Mouse (Mus musculus) adrenal gland, adult 2 months (tissue): Measurements from ENCODE around the gene Npc1l1. TPM values are rescaled to one million over a fixed set of nuclear protein-coding genes. Genes with fewer than 3 reads are reported as not detected.

Experiments
- DNase-seq: peaks from one replicate; pipeline ENCODE4 v3.0.0; 2021
- polyA plus RNA-seq: library from polyadenylated mRNA; depleted of rRNA; stranded (reverse); fragments of >200 nt; gene quantifications from 2 replicates; pipeline ENCODE4 v1.2.3, GENCODE M21; 2012
- total RNA-seq, 2 experiments: library from RNA; stranded (reverse); gene quantifications; 2 replicates each; pipeline ENCODE4 v1.2.3; 2021

Npc1l1 gene
- total and polyA plus RNA-seq, 3 experiments = 0.18 TPM; not detected in 2

- DNase-seq = no peak
Observed at GRCm38 (mm10) chr11:6207090-6207489, 22.9 kb downstream of the Npc1l1 start.

GRCm38 (mm10) chr11:6200570-6200969, 29.4 kb downstream of the Npc1l1 start:
- no peak for DNase-seq

DNA sequence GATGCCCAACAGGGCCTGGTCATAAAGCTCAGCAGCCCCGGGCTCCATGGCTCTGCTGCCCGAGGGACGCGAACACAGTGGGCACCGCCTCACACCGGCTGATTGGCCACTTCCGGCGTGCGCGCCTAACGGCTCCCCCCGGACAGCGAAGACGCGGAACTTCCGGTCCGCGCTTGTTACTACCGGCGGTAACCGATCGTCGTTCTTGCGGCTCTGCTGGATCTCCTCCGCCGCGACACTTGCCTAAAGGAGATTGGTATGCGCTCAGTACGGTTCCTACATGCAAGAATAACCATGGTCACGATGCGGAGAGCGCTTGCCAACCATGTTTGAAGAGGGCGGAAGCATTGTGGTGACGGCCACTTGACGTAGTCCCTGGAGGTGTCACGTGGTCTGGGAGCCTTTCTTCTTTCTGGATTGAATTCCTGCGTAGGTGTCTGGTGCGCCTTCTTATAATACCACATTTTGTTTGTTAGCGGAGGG, 29.8 kb downstream of the Npc1l1 start, which contains the start of gene Nudcd3:
Gene Nudcd3, minus strand, starts transcription at position 329 of the 483 bp plus-strand sequence.
- DNase-seq = peak; percentile 92

DNA sequence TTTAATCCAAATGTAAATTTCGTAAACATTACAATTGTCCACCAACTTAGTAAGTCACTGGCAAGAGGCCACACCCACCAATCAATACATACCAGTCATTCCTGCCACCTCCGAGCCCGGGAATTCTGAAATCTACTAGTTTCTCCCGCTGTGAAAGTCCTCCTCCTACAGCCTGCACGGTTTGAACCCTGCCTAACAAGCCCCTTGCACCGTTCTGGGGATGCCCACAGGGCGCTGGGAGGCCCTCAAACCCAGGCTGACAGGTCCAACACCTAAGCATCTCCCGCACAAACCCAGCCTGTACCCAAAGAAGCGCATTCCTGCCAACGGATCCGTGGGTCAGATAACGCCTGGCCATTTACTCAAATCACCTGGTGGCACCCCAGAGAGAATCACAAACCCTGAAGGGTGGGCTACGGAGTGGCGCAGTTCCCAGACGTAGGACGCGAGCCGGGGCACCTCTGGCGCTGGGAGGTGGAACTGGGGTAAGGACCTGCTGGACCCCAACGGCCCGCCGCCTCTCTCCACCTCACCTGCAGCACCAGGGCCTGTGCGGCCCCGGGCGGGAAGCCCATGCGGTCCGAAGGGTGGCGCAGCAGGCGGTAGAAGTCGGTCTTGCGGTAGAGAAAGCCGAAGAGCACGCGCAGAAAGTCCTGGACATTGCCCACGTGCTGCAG, 30.4 kb downstream of the Npc1l1 start, which contains the start of gene A730071L15Rik:
Gene A730071L15Rik, plus strand, starts transcription at position 620 of the 677 bp plus-strand sequence.
- peak; percentile 33 for DNase-seq

DNA sequence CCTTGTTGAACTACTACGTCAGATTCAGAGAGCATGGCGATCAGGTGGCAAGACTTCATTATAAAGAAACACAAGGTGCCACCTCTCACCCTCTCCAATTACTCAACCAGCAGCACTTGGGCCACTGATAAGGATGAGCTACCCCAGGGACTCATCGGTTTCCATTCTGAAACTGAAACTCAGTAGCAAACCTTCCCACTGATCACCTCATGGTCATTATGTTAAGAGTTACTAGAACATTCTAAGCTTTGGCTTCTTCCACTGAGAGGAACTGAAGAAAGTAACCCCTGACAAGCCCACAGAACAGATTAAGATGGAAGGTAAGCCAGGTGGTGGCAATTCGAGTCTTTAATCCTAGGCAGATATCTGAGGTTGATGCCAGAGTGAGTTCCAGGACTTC, 31.5 kb downstream of the Npc1l1 start:
- DNase-seq = no peak

DNA sequence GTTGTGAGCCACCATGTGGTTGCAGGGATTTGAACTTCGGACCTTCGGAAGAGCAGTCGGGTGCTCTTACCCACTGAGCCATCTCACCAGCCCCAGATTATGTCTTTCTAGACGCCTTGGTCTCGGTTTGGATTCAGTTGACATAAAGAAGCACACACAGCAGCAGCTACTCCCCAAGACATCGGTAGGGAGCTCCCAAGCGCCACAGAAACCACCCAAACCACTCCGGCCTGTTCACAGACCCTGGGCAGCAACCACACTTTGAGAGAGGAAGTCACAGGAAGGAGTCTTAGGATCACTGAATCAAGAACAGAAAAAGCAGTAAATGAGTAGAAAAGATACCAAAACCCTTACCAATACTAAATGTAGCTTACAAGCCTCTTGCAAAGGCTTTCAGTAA, 33.2 kb downstream of the Npc1l1 start:
- DNase-seq = no peak

DNA sequence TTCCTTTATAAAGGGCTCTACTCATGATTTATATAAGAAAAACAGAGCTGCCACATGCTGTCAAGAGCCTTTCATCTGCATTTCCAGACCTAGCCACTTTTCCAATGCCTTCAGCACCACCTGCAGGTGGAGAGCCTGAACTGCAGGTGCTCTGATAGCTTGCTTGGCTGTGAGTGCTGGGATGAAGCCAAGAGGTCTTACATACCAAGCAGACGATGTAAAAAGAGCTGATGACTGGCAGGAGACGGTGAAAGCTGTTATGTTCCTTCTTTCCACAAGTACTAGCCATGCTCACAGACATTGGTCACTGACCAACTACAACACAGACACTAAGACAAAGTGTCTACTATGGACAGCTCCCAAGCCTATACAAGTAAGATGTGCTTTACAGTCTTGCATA, 42.1 kb downstream of the Npc1l1 start:
- peak; percentile 85 for DNase-seq

DNA sequence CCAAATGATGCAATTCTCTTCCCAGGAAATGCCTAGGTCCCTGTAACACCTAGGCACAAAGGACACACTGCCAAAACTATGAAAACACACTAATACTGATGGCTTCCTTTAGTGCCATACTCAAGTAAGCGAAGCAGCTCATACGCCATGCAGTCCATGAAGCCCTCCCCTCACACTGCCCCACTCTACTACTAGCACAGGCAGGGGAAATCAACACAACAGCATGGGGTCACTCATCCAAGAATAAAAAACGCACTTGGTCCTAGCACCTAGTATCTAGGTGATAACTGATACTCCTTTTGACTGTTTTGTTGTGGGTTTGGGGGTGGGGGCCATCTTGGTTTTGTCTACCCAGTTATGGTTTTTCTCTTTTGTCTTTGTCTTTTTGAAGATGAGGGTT, 42.5 kb downstream of the Npc1l1 start:
- DNase-seq = no peak

GRCm38 (mm10) chr11:6184202-6184935, 45.6 kb downstream of the Npc1l1 start:
- no peak for DNase-seq

DNA sequence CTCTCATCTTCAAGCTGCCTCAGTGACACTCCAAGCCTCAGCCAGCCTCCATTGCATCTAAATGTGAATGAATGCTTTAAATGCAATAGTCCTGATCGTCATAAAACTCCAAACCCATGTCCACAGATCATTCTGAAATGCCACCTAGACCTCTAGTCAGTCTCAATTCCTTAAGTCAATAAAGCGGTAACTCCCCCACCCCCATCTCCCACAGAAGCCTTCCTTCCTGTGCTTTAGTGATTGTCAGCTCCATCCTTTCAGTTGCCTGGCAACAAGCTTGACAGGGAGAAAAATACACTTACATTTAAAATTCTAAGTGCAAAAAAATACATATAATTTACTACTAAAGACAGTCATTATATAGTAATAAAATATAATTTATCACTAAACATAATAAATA, 46.7 kb downstream of the Npc1l1 start:
- no peak for DNase-seq

DNA sequence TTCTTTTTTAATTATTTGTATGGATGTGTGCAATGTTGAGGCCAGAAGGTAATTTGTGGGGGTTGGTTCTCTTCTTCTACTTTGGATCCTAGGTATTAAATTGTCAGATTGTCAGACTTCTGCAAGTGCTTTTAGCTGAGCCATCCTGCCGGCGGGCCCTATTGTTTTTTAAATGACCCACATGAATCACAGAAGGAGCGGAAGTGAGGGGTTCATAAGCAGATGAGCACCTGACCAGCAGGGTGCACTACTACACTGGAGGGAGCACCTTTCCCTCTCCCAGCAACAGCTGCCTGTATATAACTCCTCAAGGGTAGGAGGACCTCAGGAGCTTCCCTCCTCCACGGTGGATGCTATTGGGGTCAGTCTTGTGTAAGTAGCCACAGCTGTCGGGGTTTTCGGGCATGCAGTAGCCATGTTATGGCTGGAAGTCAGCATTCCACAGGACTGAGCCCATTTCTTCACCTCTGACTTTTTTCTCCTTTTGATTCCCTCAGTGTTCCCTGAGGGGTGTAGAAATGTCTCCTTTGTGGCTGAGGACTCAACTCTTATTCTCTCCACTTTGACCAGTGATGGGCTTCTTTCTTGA, 49.0 kb downstream of the Npc1l1 start:
- no peak for DNase-seq

GRCm38 (mm10) chr11:6179194-6179593, 50.7 kb downstream of the Npc1l1 start:
- no peak for DNase-seq

- no peak for DNase-seq
Observed at GRCm38 (mm10) chr11:6178673-6179166, 51.2 kb downstream of the Npc1l1 start.

- DNase-seq = no peak
Observed at GRCm38 (mm10) chr11:6177781-6178420, 52.0 kb downstream of the Npc1l1 start.

- DNase-seq = no peak
Observed at GRCm38 (mm10) chr11:6175506-6175905, 54.4 kb downstream of the Npc1l1 start.

GRCm38 (mm10) chr11:6174719-6175118, 55.2 kb downstream of the Npc1l1 start:
- DNase-seq = peak; percentile 68

DNA sequence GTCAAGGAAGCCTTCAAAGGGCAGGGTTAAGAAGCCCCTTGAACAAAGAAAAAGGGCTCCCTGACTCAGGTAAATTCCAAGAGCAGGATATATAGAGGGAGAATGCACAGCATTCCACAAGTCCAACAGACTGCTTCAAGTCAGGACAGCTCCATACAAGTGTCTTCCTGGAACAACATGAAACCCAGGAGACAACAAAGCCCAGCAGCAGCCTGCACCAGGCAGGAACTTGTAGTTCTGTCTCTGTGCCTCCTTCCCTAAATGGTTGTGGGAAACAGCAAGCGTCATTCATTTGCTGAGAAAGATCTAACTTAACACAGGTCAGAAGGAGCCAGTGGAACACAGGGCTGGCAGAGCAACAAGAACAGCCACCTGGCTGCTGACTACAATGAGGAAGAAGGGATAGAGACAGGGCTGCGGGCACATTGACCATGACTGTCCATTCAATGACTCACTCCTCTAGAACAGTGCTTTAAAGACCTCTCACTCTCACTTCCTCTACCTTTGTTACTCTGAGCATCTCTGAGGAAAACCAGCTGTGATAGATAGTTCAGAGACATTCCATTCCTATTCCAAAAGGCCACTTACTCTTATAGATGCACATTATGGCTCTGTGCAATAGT, 60.8 kb downstream of the Npc1l1 start:
- no peak for DNase-seq

DNA sequence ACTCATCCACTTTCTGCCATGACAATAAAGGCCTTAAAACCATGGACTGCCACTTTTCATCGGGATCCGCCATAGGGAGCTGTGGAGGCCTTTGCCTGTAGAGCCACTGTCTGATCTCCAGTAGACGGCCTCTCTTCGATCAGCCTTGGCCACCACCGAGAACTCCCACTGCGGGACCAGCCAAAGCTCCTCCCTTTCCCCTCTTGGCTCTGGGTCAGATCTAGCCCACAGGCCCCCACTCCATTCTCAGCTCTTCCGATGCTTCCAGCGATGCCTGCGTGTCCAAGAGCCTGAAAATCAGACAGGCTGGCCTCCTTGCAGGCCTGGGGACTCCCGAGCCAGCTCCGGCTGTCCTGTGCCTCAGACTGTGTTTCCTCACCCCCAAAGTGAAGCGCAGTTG, 63.6 kb downstream of the Npc1l1 start:
- DNase-seq = no peak

DNA sequence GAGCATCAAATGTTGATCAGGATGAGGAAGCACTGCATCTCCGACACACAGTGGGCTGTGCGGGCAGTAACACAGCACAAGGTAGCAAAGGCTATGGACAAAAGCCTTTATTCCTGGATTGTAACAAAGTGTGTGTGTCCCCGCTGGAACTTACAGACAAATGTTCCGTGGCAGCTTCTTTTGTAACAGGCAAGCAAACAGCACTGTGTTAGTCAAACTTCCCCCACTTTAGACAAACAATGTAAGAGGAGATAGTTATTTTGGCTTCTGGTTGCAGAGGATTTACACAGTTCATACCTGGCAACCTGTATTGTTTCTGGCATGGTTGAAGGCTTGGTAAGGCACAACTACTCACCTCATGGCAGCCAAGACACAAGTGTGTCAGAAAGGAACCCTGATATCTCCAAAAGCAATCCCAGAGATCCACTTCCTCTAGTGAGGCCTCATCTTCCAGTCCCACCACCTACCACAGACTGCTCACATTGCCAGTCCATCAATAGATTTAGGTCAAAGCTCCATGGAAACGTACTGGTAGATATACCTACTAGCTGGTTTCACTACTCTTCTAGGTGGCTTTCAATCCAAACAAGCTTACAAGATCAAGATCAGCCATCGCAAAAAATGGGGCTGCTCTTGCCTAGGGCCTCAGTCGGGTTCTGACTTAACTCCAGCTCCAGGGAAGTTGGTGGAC, 64.4 kb downstream of the Npc1l1 start:
- DNase-seq = no peak

DNA sequence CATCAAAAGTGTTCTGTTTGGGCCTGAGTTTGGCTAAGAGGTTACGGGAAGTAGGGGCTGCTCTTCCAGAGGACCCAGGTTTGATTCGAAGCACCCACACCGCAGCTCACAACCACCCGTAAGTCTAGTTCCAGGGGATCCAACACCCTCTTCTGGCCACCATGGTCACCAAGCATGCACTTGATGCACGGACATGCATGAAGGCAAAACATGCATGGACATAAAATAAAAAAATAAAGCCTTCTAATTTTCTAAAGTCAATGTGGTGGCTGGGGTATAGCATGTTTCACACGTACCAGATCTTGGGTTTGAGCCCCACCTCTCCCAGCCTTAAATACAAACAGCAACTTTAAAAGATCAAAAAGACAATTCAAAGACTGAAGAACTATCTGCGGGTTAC, 65.2 kb downstream of the Npc1l1 start:
- no peak for DNase-seq

DNA sequence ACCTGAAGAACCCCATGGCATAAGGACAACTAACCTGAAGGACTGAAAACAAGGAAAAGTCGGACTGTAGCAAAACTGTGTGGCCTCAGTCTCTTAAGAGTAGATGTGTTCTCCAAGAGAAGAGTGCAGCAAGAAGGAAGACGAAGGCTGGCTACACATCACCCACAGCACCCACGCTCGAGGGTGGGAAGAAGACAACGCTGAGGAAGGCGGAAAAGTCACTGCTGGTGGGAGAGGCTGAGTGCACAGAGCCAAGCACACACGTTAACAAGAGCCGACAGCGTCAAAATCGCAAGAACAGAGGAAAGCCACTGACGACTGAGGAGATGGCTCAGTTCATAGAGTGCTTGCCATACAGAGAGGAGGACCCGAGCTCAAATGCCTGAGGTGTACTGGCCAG, 66.2 kb downstream of the Npc1l1 start:
- no peak for DNase-seq
